Mouse (Mus musculus) heart, adult 11 months (tissue): ENCODE results near the gene Pitpnc1.
"Not testable (repeated sequence)": the region's sequence is repeated elsewhere in the genome, so short reads cannot be mapped to it uniquely, and the experiment has no call there.

ENCODE experiments used
- DNase-seq: peaks from one replicate; pipeline ENCODE4 v3.0.0; 2022

Pitpnc1 gene

GRCm38 (mm10) chr11:107470521-107471041, at the start of gene Pitpnc1:
Gene Pitpnc1, minus strand, starts transcription at chr11:107470699.
- peak; percentile 99 for DNase-seq

- DNase-seq = no peak
These were observed 48.3 kb upstream of the Pitpnc1 start for GRCm38 (mm10) chr11:107518645-107519429.

GRCm38 (mm10) chr11:107516387-107516786, 45.9 kb upstream of the Pitpnc1 start:
- DNase-seq = no peak

GRCm38 (mm10) chr11:107513047-107513446, 42.5 kb upstream of the Pitpnc1 start:
- DNase-seq = peak; percentile 92

DNA sequence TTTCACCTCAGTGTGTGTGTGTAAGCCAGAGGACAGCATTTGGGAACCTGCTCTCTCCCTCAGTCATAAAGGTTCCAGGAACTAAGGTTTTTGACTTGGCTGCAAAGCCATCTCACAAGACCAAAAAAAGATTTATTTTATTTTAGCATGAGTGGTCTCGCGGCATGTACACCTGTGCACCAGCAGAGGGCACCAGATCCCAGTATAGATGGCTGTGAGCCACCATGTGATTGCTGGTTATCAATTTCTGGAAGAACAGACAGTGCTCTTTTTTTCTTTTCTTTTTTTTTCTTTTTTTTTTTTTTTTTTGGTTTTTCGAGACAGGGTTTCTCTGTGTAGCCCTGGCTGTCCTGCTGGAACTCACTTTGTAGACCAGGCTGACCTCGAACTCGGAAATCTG, 41.5 kb upstream of the Pitpnc1 start:
- peak; percentile 92 for DNase-seq

GRCm38 (mm10) chr11:107510362-107511269, 40.1 kb upstream of the Pitpnc1 start:
- DNase-seq = peak; percentile 95

GRCm38 (mm10) chr11:107509631-107510338, 39.3 kb upstream of the Pitpnc1 start:
- no peak for DNase-seq

DNA sequence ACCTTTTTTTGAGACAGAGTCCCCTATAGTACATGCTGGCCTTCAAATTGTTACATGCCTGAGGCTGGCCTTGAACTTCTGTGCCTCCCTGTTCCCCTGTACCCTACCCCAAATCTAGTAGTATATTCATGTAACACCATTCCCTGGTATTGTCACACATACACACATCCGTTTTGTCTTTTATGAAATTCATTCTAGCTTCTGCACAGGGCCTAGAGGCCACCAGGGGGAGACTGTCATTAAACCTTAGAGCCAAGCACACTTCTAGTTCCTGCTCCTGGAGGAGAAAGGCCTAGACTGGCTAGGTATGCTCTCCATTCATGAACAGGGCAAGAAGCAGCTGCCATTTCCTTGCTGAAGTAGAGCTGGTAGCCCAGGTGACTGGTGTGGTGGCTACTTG, 35.8 kb upstream of the Pitpnc1 start:
- no peak for DNase-seq

- DNase-seq = not testable (repeated sequence)
These were observed 33.9 kb upstream of the Pitpnc1 start for GRCm38 (mm10) chr11:107504364-107504763.

DNA sequence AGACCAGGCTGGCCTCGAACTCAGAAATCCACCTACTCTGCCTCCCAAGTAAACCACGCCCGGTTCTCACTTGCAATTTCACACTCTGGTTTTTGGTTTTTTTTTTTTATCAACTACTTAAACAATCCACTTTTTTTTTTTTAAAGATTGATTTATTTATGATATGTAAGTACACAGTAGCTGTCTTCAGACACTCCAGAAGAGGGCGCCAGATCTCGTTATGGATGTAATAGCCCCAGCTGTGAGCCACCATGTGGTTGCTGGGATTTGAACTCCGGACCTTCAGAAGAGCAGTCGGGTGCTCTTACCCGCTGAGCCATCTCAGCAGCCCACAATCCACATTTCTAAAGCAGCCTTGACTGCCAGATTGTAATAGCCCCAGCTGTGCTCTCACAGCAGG, 32.3 kb upstream of the Pitpnc1 start:
- no peak for DNase-seq

DNA sequence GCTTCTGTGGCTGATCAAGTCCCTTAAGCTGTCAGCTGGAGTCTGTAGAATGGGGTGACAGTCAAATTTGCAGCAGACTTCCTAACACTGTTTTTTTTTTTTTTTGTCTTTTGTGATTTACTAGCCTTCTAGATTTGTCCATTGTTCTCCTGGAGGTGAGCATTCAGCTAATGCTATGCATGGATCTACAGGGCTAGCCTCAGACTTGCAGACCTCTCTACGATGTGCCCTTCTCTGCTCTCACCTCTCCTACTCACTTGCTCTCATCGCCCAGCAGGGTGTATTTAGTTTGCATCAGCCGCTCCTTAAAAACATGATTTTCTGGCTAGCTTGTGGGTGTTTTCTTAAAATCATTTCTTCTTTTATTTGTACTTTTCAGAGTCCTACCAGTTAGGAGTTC, 13.8 kb upstream of the Pitpnc1 start:
- DNase-seq = no peak

DNA sequence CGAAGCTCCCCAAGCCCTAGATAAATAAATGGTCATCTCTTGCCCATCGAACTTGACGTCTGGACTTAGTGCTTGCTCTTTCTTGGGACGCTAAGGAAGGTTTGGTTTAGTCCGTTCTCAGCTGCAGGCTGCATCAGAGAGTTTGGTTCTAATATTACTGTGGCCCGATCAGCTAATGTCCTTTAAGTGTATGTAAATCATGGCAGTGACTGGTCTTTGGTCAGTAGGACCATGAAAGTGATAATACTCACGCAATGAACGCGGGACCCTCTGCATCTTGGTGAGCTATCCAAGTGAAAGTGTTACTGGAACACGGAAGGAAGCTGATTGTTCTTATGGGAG, 9.3 kb upstream of the Pitpnc1 start:
- no peak for DNase-seq

- peak; percentile 100 for DNase-seq
These were observed 8.8 kb upstream of the Pitpnc1 start, which contains the start of gene Psmd12 for GRCm38 (mm10) chr11:107479053-107479861. Gene Psmd12, plus strand, starts transcription at chr11:107479484.

DNA sequence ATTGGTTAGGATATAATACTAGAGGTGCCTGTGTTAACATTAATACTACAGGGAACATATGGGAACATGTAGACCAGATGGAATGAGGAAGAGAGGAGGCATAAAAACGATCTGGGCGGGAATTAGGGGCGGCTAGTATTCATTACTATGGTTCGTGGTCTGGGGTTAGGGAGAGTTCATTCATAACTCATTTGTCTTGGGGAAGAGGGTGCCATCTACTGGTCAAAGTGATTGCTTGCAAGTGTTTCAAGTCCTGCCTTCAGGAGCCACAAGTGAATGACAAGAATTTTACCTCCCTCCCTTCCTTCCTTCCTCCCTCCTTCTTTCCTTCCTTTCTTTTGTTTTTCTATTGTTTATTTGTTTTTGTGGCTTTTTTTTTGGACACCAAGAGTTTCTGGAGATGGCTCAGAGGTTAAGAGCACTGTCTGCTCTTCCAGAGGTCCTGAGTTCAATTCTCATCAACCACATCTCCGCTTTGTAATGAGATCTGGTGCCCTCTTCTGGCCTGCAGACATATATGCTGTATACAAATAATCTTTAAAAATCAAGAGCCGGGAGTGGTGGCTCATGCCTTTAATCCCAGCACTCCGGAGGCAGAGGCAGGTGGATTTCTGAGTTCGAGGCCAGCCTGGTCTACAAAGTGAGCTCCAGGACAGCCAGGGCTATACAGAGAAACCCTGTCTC, 2.8 kb upstream of the Pitpnc1 start:
- peak; percentile 91 for DNase-seq

DNA sequence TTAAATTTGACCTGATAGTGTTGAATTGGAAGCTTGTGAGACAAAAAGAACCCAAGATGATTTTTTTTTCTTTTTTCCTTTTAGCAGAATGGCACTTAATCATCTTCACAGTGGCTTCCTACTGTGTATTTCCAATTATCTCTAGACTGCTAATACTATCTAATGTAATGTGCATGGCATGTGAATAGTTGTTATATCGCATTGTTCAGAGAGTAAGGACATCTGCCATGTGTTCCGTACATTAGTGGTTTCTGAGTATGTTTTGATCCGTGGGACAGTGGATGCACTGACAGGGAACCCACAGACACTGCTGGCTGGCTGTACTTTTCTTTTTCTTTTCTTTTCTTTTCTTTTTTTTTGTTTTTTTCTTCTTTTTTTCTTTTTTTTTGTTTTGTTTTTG, 1.8 kb upstream of the Pitpnc1 start:
- DNase-seq = no peak

GRCm38 (mm10) chr11:107471071-107471720, 697 bp upstream of the Pitpnc1 start:
- DNase-seq = no peak

DNA sequence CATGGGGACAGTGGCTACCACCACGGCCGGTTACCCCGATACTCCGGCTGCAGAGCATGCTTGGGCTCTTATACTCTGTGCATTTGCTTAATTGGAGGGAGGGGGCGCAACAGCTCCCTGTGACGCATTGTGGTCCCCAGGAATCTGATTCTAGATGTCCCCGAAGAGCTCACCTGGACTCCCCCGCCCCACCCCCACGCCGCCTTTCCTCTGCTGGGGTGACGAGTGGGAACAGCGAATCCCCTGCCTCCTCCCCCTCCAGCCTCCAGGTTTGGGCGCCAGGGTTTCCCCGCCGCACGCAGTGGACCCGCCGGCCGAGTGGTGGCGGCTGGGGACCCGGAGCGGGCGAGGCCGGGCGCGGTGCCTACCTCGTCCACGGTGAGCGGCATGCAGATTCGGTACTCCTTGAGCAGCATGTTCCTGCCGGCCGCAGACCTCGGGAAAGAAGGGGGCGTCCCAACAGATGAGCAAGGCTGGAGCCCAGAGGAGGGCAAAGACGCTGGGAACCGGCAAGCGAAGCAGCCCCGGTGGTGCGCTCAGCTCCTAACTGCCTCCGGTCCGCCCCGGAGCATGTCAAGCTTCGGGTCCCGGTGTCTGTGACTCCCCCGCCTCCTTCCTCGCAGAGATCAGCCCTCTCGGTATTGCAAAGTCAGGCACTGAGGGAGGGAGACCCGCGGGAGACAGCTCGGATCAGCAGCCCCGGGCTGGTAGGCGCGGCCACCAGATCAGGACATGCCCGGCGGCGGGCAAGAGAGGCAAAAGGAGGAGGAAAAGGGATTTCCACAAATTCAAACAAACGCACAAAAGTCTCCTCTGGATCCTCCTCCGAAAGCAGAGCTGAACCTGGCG, 752 bp downstream of the Pitpnc1 start:
- peak; percentile 97 for DNase-seq

GRCm38 (mm10) chr11:107469031-107469522, 1.4 kb downstream of the Pitpnc1 start:
- peak; percentile 99 for DNase-seq

DNA sequence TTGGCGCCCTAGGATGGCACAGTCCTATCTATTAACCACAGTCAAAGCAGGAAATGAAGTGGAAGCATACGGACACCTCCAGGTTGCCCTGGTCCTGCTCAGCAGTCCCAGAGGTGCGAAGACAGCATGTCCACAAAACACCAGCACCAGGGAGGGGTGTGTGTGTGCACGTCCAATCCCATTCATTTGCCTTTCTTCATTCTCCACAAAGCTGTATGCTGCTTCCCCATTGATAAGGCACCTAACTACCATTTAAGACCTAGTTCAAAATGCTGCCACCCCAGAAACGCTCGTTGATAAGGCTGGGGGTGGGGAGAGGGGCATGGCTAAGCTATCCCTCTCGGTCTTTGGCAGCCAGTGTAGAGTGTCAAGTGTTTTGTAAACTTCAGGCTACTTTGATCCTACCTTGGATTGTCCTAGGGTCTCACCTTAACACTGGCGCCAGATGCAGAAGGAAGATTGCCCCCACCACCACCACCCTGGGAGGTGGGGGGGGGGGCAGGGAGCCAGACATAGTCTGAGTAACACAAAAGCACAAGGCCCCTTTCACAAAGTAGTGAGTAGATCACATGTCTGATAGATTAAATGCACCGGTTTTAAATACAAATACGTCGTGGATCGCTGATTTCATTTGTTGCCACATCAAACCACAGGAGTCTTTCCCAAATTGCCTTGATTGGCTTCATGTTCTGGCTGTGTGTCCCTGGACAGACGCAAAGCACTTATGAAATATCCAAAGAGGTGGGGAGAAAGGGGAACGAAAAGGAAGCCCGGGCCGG, 2.1 kb downstream of the Pitpnc1 start:
- DNase-seq = peak; percentile 91
